Mouse (Mus musculus): ENCODE data around the gene Bola2.

The Bola2 gene

GRCm38 (mm10) chr7:126689021-126689420, 6.2 kb upstream of the Bola2 start:
- no peak for DNase-seq (ENCODE audit: low spot score in 2 of 2)

GRCm38 (mm10) chr7:126690737-126691136, 4.5 kb upstream of the Bola2 start:
- no peak for DNase-seq (ENCODE audit: low spot score in 2 of 2)

- DNase-seq (ENCODE audit: low spot score in 2 of 2), result no peak
These were observed 3.5 kb upstream of the Bola2 start for GRCm38 (mm10) chr7:126691676-126692075.

GRCm38 (mm10) chr7:126692426-126692825, 2.8 kb upstream of the Bola2 start:
- DNase-seq (ENCODE audit: low spot score in 2 of 2), result no peak

- DNase-seq (ENCODE audit: low spot score in 2 of 2), result peak; percentile 57 to 62
These were observed 1.9 kb upstream of the Bola2 start for GRCm38 (mm10) chr7:126693256-126693655.

GRCm38 (mm10) chr7:126693781-126694180, 1.4 kb upstream of the Bola2 start:
- no peak for DNase-seq (ENCODE audit: low spot score in 2 of 2)

- DNase-seq (ENCODE audit: low spot score in 2 of 2), result no peak
These were observed 655 bp upstream of the Bola2 start for GRCm38 (mm10) chr7:126694441-126695051.

- DNase-seq (ENCODE audit: low spot score in 2 of 2), result peak; percentile 83 to 94
These were observed 518 bp downstream of the Bola2 start, which contains the start of gene Slx1b for GRCm38 (mm10) chr7:126695631-126696207. Gene Slx1b (minus strand): TSS chr7:126695784.

GRCm38 (mm10) chr7:126696303-126696702, 1.1 kb downstream of the Bola2 start:
- no peak for DNase-seq (ENCODE audit: low spot score in 2 of 2)

- DNase-seq (ENCODE audit: low spot score in 2 of 2), result no peak
These were observed 1.7 kb downstream of the Bola2 start for GRCm38 (mm10) chr7:126696886-126697285.

- DNase-seq (ENCODE audit: low spot score in 2 of 2), result no peak
These were observed 2.6 kb downstream of the Bola2 start for GRCm38 (mm10) chr7:126697838-126698237.

- no peak for DNase-seq (ENCODE audit: low spot score in 2 of 2)
These were observed 5.1 kb downstream of the Bola2 start for GRCm38 (mm10) chr7:126700063-126701015.

- DNase-seq (ENCODE audit: low spot score in 2 of 2), result peak; percentile 60 to 85
These were observed 5.9 kb downstream of the Bola2 start for GRCm38 (mm10) chr7:126701070-126701469.

- no peak for DNase-seq (ENCODE audit: low spot score in 2 of 2)
These were observed 6.6 kb downstream of the Bola2 start for GRCm38 (mm10) chr7:126701559-126702357.

GRCm38 (mm10) chr7:126702358-126702757, 7.2 kb downstream of the Bola2 start:
- no peak for DNase-seq (ENCODE audit: low spot score in 2 of 2)

GRCm38 (mm10) chr7:126702861-126703756, 7.9 kb downstream of the Bola2 start:
- no peak for DNase-seq (ENCODE audit: low spot score in 2 of 2)

- no peak for DNase-seq (ENCODE audit: low spot score in 2 of 2)
These were observed 8.5 kb downstream of the Bola2 start for GRCm38 (mm10) chr7:126703757-126704077.

- peak; percentile 46 to 47 for DNase-seq (ENCODE audit: low spot score in 2 of 2)
These were observed 9.2 kb downstream of the Bola2 start for GRCm38 (mm10) chr7:126704121-126704980.

GRCm38 (mm10) chr7:126707442-126708174, 12.4 kb downstream of the Bola2 start, which contains the start of gene Coro1a:
Gene Coro1a (minus strand): TSS chr7:126707787.
- no peak for DNase-seq (ENCODE audit: low spot score in 2 of 2)
